Mouse (Mus musculus) megakaryocyte, embryonic 14.5 days (primary cell): Measurements from ENCODE around the gene Lrpap1. TPM values are rescaled to one million over a fixed set of nuclear protein-coding genes. Genes with fewer than 3 reads are reported as not detected.
A peak's percentile ranks its signal among the peaks of the same experiment; 100 is the strongest.

Experiments used
- H3K27me3 ChIP-seq: replicated peaks from 2 replicates; pipeline ENCODE3; 2012; ENCODE audit warnings: inconsistent platforms
- H3K36me3 ChIP-seq: replicated peaks from 2 replicates; pipeline ENCODE3; 2012; ENCODE audit warnings: low read length, inconsistent platforms, mixed read lengths
- H3K4me1 ChIP-seq: 2 replicates; pipeline ENCODE4 v1.6.1; 2012; ENCODE audit warnings: inconsistent platforms
- H3K4me3 ChIP-seq: replicated peaks from 2 replicates; pipeline ENCODE3; 2012; ENCODE audit warnings: moderate library complexity, mild to moderate bottlenecking, inconsistent platforms
- H3K9me3 ChIP-seq: 2 replicates; pipeline ENCODE4 v1.6.1; 2012; ENCODE audit warnings: inconsistent platforms
- FLI1 ChIP-seq: IDR thresholded peaks from 2 replicates; pipeline ENCODE4 v1.6.1; 2012; ENCODE audit warnings: low read length, inconsistent platforms, mixed read lengths
- GATA1 ChIP-seq: IDR thresholded peaks from 3 replicates; pipeline ENCODE4 v1.6.1; 2012; ENCODE audit warnings: mixed read lengths, low read length, inconsistent platforms, borderline replicate concordance
- polyA plus RNA-seq: library from polyadenylated mRNA; stranded (reverse); fragments of >175 nt; gene quantifications from 2 replicates; pipeline ENCODE4 v1.2.3, GENCODE M21; 2012; ENCODE audit warnings: low replicate concordance; ENCODE audit not compliant: insufficient read depth

Lrpap1 gene
- 7.7 and 48.7 TPM in 2 replicates for polyA plus RNA-seq

GRCm38 (mm10) chr5:35104960-35105921 is at the start of gene Lrpap1:
TSS of gene Lrpap1 (minus strand) at chr5:35105766.
- peaks cover 51% of the 10 kb centered on the region for H3K4me1 ChIP-seq
- H3K27me3 ChIP-seq, result peaks cover 19% of the 10 kb centered on the region
- H3K9me3 ChIP-seq, result no peaks in the 10 kb centered on the region
- peaks cover 40% of the 10 kb centered on the region for H3K36me3 ChIP-seq
- peak within 1 kb of the TSS; percentile 99 for H3K4me3 ChIP-seq
- no peak for TF ChIP-seq GATA1
- TF ChIP-seq FLI1, result no peak

- peaks cover 36% of the 10 kb centered on the region for H3K27me3 ChIP-seq
- peaks cover 18% of the 10 kb centered on the region for H3K9me3 ChIP-seq
- TF ChIP-seq FLI1 (no peak), GATA1 (no peak)
- no peak overlapping the region for H3K4me3 ChIP-seq
- peaks cover 3% of the 10 kb centered on the region for H3K36me3 ChIP-seq
- peaks cover 89% of the 10 kb centered on the region for H3K4me1 ChIP-seq
These were observed 44.4 kb upstream of the Lrpap1 start for GRCm38 (mm10) chr5:35149939-35150338.

GRCm38 (mm10) chr5:35149526-35149925 is 44.0 kb upstream of the Lrpap1 start:
- H3K27me3 ChIP-seq, result peaks cover 37% of the 10 kb centered on the region
- H3K9me3 ChIP-seq, result peaks cover 18% of the 10 kb centered on the region
- peaks cover 89% of the 10 kb centered on the region for H3K4me1 ChIP-seq
- H3K4me3 ChIP-seq, result no peak overlapping the region
- TF ChIP-seq FLI1 (no peak), GATA1 (no peak)
- peaks cover 3% of the 10 kb centered on the region for H3K36me3 ChIP-seq

- peaks cover 18% of the 10 kb centered on the region for H3K9me3 ChIP-seq
- H3K4me1 ChIP-seq, result peaks cover 92% of the 10 kb centered on the region
- peaks cover 33% of the 10 kb centered on the region for H3K27me3 ChIP-seq
- H3K36me3 ChIP-seq, result peaks cover 3% of the 10 kb centered on the region
- H3K4me3 ChIP-seq, result no peak overlapping the region
- no peak for TF ChIP-seq FLI1
- no peak for TF ChIP-seq GATA1
These were observed 42.6 kb upstream of the Lrpap1 start for GRCm38 (mm10) chr5:35147963-35148767.

GRCm38 (mm10) chr5:35147155-35147962 is 41.8 kb upstream of the Lrpap1 start:
- peaks cover 37% of the 10 kb centered on the region for H3K27me3 ChIP-seq
- peaks cover 18% of the 10 kb centered on the region for H3K9me3 ChIP-seq
- H3K4me3 ChIP-seq, result no peak overlapping the region
- peaks cover 3% of the 10 kb centered on the region for H3K36me3 ChIP-seq
- TF ChIP-seq GATA1, result no peak
- TF ChIP-seq FLI1, result no peak
- H3K4me1 ChIP-seq, result peaks cover 92% of the 10 kb centered on the region

GRCm38 (mm10) chr5:35146747-35147146 is 41.2 kb upstream of the Lrpap1 start:
- peaks cover 43% of the 10 kb centered on the region for H3K27me3 ChIP-seq
- H3K36me3 ChIP-seq, result peaks cover 3% of the 10 kb centered on the region
- H3K4me3 ChIP-seq, result peak overlapping the region; percentile 66
- TF ChIP-seq FLI1 (no peak), GATA1 (no peak; the same call in 2 of the 3 replicates)
- peaks cover 94% of the 10 kb centered on the region for H3K4me1 ChIP-seq
- H3K9me3 ChIP-seq, result peaks cover 18% of the 10 kb centered on the region

DNA sequence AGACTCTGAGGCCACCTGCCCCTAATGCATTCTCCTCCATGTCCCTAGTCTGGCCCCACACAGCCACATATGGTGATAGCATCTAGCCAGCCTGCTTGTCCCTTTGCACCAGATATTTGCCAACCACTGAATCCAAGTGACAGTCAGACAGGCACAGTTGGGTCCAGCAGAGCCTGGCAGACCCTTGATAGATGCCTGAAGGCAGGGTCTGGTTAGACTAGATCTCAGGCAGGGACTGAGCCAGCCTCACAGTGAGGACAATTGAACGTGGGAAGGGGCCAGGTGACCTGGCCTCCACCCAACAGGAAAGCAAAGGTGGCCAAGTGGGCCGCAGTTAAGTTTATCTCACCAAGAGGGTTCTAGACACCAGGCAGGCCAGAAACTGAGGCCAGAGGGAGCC is 39.1 kb upstream of the Lrpap1 start:
- H3K27me3 ChIP-seq, result peaks cover 54% of the 10 kb centered on the region

DNA sequence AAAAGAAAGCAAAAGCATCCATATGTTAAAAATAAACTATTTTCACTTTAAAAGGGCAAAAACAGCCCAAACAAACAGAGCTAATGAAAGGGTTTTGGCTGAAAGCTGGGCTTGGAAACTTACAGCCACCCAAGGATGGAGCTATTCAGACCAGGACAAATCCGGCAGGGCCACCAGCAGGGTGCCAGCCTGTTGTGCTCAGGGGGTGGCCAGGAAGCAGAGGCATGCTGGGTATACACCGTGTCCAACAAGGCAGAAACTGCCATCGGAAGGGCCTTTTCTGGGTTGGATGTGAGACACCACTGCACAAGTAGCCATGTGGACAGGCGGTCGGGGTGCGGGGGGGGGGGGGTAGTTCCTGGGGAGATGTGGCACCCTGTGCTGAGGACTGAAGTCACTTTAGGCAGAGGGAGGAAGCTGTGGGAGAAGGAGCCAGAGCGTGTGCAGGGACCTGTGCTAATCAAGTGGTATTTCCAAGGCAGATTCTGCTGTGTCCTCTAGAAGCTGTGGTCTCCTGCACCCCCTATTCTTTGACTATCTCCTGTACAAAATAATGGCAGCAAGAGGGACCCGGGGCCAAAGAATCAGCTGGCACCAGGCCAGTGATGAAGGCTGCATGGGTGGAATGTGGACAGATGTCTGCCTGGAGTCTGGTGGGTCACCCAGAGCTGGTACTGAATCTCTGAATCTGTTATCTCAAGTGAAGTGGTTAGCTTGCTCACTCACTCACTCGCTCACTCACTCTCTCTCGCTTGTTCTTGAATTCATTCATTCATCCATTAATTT is 38.1 kb upstream of the Lrpap1 start:
- Histone ChIP-seq H3K9me3 (peaks cover 4% of the 10 kb centered on the region; the same call in 1 of the 2 replicates), H3K27me3 (peaks cover 51% of the 10 kb centered on the region)

More for the DNA sequence above, 39.1 kb upstream of the Lrpap1 start:
- Histone ChIP-seq H3K9me3 (peaks cover 9% of the 10 kb centered on the region; the same call in 1 of the 2 replicates), H3K36me3 (no peaks in the 10 kb centered on the region), H3K4me1 (peaks cover 92% of the 10 kb centered on the region), H3K4me3 (no peak overlapping the region)
- TF ChIP-seq GATA1 (no peak), FLI1 (no peak)

GRCm38 (mm10) chr5:35142910-35143309 is 37.3 kb upstream of the Lrpap1 start:
- H3K4me3 ChIP-seq, result no peak overlapping the region
- H3K36me3 ChIP-seq, result no peaks in the 10 kb centered on the region
- H3K4me1 ChIP-seq, result peaks cover 84% of the 10 kb centered on the region
- no peak for TF ChIP-seq FLI1
- TF ChIP-seq GATA1, result no peak
- H3K27me3 ChIP-seq, result peaks cover 53% of the 10 kb centered on the region
- no peaks in the 10 kb centered on the region for H3K9me3 ChIP-seq

More for the DNA sequence above, 38.1 kb upstream of the Lrpap1 start:
- peaks cover 84% of the 10 kb centered on the region for H3K4me1 ChIP-seq
- H3K4me3 ChIP-seq, result peak overlapping the region; percentile 76
- no peak for TF ChIP-seq FLI1
- no peak for TF ChIP-seq GATA1
- no peaks in the 10 kb centered on the region for H3K36me3 ChIP-seq
